Mouse (Mus musculus): ENCODE data around the gene C9.

DNA sequence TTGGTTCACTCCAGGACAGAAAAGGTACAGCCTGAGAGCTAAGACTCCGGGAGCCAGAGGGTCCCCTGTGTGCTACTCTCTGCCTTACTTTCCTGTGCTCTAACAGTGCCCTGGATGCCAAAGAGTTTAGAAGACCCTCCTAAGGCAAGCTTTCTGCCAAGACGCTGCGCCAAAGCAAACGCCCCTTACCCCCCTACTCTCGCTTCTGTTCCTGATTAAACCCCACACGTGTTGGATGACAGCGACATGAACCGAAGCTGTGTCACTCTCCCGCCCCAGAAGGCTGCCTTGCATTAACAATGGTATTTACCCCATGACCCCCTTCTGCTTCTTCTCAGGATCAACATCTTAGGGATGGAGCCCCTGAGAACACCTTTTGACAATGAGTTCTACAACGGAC, 21.9 kb downstream of the C9 start:
- TF ChIP-seq EP300 (IDR thresholded peaks at IDR 0.05; ENCODE audit: insufficient read depth, low read depth, low read length), result no peak
- TF ChIP-seq CTCF (IDR thresholded peaks at IDR 0.05), result no peak
- TF ChIP-seq POLR2A (IDR thresholded peaks at IDR 0.05; ENCODE audit: insufficient read depth, low read depth, low read length), result no peak
